Mouse (Mus musculus): Measurements from ENCODE around the gene Rpl19.

Rpl19 gene

DNA sequence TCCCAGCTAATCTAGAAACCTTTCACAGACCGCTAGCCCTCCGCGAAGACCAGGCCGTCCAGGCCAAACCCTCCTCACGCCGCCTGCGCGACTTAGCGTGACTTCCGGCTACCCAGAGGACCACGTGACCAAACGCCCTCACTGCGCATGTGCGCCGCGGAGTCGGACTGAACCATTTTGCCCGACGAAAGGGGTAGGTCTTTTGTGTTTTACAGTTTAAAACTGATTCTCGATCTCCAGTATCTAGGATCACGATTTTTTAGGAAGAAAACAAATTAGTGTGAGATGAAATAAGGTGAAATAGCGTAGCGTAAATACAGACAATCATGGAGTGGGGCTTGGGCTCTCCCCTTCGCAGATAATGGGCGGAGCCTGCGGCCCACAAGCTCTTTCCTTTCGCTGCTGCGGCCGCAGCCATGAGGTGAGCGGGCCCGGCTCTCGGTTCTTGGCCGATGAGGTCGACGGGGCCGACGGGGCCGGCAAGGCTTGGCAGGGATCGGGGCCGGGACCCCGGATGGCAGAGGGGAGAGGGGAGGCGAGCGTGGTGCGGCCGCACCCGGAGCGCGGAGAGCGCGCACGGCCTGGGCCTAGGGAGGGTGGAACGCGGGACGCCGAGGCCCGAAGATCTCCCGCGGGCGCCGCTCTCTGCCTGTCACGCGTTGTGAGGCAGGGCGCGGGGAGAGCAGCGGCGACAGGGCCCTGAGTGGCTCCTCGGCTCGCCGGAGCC lies at the start of gene Rpl19:
Rpl19 (plus strand) TSS at position 141 of the 727 bp plus-strand sequence.
- DNase-seq: peak; percentile 90 to 91

DNA sequence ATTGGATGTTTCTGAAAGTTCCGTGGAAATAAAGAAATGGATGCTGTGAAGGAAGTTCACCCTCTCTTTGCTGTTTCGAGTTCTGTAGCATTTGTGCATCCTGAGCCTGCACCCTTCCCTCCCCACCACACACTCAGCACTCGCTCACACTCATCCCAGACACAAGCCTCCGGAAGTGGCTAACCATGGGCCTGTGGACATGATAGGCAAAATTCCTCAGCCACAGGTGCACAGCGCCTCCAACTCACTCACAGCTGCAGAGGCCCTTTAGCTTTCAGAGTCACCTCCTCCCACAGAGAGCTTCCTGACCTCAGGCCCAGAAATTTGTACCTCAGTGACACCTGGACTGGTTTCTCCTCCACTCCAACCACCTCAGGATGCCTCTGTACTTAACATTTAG lies 48.7 kb upstream of the Rpl19 start:
- DNase-seq: no peak

DNA sequence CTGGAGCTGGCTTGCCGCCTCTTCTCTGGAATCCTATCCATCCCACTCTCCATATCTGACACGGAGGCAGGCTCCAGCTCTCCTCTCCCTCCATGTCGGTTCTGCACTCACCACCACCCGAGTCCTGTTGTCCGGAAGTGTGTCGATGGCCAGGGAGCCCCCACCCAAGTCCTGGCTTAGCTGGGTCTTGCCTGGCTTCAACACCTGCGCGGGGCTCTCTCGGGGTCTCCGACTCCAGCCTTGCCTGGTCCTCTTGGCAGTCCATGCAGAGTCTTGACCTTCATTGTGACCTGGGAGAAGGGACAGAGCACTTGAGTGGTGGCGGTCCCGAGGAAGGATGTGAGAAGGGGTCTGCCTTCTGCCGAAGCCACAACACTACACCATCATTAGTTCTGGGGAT lies 48.1 kb upstream of the Rpl19 start:
- no peak for DNase-seq

DNA sequence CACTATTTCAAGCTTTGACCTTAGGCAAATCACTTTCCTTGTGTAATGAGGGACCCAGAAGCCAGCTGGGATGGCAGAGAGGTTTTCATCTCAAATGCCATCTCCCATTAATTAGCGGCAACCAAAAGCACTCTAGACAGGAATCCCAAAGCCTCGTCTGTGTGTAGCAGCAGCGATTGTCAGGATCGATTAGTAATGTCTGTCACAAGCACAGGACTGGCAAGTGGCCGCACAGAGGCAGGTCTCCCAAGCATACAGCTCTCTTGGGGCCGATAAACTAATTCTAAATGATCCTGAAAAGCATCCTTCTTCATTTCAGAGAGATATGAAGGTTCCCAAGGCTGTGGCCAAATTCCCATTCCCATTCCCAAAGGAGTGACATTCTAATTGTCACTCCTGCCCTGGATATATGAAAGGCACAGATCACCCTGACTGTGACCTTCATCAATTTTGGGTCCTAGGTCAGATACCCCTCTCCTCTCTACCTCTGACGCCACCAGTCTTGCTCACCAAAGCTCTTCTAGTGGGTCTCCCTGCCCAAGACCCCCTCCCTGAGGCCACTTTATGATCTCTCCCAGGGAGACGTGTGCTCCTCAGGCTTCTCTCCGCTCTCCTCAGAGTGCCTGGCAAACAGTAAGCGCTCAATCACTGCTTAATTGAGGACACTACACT lies 46.5 kb upstream of the Rpl19 start:
- no peak for DNase-seq

DNA sequence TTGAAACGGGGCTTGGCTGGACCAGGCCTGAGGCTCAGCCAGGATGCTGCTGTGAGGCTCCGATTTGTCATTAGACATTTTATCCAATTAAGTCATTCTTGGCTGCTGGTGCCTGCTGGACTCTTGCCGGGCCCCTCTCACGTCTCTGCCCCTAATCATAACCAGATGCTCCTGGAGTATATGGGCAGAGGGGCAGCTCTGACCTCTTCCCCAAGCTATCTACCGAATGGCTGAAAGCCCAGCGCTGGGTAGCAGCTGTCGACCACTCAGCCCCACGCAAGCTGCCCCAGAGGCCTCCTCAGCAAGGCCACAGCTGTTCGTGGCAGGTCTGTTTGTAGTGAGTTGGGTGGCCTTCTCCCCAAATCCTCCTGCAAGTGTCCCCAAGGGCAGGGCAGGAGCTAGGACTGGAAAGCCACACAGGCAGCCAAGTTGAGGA lies 46.0 kb upstream of the Rpl19 start:
- no peak for DNase-seq

DNA sequence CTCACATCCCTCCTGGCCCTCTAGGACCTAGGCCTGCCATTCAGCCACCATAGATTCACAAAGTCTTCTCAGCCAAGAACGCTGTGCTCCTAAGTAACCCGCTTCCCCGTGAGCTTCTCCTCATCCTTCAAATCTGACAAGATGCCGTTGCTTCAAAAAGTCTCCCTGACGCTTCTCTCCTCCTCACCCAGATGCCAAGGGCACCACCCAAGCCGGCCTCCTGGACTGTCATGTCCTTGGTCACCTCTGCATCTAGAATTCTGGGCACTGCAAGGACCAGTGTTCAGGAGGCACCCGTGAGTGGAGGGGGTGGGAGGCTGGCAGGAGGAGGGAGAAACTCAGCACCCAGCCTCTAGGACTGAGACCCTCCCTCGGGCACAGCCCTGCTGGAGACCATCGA lies 43.8 kb upstream of the Rpl19 start:
- DNase-seq: no peak

DNA sequence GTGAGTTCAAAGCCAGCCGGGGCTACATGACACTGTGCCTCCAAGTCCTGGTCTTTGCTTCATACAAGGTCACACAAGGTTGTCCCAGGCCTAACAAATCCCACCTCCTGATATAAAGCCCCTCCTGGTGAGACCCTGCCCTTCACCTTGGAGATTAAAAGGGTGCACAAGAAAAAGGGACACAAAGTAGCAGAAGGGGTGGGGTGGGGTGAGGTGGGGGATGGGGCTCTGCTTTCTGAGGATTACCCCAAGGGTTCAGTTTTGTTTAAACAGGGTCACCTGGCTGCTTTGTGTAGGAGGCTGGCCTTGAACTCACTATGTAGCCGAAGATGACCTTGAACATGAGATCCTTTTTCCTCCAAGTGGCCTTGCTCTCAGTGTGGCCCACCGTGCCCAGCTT lies 43.0 kb upstream of the Rpl19 start:
- no peak for DNase-seq

DNA sequence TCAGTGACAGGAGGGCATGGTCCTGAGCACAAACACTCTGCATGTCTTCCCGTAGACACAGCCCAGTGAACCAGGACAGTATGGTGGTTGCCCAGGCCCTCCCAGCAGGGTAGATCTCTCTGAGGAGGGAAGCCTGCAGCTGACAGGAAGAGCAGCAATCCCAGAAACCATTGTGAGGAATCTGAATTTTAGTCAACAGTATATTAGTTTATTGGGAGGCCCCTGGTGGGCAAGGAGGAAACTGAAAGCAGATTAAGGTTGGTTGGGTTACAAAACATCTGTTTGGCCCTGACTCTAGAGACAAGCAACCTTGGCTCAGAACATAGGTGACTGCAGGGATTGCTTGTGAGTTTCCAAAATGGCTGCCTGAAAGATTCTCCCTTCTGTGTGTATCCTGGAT lies 42.5 kb upstream of the Rpl19 start:
- no peak for DNase-seq

DNA sequence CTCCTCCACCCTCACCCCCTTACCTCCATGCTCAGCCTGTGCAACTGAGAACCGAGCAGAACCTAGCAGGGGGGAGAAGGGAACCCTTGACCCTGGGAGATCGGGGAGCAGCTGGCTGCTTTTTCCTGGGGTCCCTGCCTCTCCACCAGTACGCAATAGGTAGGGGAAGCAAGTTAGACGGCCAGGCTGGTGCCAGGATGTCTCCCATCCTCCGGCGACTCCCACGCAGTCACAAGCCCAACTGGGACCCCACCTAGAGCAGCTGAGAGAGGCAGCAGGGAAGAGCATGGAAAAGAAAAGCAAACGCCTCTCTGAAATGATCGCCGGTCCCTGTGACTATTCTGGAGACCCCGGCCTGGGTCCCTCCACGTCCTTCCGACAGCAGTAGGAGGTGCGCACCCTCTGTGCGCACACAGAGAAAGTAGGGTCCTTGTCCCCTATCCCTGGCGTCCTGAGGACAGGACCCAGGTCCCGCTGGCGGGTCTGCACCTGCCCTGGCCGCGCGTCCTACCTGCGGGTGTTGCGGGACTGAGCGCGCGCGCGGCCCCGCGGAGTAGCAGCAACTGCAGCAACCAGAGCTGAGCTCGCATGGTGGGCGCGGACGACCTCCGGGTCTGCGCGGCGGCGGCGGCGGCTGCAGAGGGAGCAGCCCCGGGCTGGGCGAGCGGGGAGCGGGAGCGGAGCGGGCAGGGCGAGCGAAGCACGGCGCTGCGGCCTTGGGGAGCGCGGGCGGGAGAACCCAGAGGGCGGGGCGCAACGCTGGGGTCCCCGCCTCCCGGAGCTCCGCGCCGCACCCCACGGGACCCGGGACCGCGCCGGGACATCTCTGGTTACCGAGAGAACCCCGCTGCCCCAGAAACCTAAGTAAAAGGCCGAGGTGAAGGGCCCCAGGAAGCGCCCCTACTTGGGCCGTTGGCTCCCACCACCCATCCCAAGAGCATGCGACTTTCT lies 40.5 kb upstream of the Rpl19 start, which contains the start of gene Plxdc1:
Plxdc1 (minus strand) TSS at position 718 of the 951 bp plus-strand sequence.
- DNase-seq: peak; percentile 52 to 56

DNA sequence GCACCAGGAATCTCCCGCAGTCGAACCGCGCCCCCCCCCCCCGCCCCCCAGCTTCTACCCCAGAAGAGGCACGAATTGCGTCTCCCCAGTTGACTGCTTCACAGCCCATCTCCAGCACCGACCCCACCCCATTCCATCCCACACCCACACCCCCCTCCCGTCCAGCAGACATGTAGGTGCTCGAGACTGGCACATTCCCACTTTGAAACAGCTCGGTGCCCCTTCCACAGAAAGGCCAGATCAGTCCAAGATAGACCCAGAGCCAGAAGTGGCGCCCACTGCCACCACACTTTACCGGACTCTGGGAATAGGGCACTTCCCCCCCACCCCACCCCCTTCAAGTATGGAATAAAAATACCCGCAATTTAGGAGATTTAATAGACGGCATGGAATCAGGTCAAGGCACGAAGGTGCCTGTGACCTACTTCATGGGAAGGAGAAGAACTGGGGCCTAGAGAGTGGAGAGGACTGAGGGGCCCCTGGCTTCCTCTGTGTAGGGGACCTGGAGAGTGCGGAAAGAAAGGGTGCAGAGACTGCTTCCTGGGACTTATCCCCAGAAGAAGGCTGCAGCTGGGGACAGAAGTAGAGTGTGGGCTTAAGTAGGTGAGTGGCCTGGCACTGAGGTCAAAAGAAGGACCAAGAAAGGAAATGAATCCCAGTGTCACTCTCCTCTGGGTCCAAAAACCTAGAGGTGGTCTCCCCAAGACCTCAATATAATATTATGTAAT lies 39.6 kb upstream of the Rpl19 start:
- no peak for DNase-seq

DNA sequence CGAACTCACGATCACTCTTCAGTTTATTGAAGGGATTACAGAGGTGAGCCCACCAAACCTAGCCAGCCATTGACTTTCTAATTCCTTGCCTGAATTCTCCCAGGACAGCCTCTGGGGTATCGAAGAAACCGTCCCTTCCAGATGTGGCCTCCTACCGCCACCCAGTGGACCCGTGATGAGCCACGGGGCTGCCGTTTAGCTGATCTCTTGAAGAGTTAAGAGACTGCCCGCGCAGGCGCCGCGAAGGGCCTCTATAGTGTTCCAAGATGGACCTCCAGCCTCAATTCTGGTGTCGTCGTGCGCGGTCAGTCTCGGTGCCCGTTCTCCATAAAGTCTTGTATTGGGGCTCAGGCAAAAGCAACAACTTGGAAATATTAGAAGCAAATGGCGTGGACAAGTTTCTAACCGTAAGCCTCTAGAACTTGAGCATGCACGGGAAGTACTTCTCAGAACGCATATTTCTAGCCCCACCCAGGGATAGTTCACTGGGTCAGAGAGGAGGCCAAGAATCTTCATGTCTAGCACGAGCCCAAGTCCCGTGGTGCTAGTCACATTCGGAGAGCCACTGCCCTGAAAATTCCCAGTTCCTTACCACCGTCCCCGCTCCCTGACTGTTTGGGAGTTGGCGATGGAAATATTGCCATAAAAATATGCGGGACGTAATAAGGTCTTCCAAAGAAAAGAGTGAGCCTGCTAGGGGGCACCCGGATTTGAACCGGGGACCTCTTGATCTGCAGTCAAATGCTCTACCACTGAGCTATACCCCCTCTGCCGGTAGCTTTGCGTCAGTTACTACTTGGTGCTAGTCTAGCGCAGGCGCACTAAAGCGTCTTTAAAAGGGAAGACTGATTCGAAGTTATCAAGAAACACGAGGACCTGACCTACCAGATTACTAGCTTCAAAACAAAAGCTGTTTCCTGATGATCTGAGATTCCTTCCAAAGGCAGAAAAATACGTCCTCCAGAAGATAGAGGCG lies 38.7 kb upstream of the Rpl19 start:
- peak; percentile 93 to 95 for DNase-seq

DNA sequence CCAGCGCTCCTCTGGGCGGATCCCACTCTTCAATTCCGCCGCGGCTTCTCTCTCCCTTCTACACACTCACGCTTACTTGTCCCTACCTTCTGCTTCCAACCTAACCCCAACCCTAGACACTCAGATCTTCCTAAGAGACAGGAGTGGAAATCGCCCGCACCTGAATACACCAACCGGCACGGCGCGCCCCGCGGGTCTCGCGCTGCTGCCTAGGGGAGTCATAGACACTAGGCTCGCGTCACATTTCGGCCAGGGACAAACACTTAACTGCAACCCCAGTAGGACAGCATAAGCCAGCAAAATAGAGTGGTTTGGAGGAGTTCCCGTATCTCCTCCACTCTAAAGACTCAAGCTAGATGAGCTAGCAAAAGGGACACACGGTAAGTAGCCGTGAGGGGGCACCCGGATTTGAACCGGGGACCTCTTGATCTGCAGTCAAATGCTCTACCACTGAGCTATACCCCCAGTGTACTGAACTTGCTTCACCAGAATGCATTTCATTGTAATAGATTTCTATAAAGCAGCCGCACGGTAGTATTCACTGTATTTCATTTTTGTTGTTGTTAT lies 37.9 kb upstream of the Rpl19 start:
- DNase-seq: peak; percentile 89 to 92

DNA sequence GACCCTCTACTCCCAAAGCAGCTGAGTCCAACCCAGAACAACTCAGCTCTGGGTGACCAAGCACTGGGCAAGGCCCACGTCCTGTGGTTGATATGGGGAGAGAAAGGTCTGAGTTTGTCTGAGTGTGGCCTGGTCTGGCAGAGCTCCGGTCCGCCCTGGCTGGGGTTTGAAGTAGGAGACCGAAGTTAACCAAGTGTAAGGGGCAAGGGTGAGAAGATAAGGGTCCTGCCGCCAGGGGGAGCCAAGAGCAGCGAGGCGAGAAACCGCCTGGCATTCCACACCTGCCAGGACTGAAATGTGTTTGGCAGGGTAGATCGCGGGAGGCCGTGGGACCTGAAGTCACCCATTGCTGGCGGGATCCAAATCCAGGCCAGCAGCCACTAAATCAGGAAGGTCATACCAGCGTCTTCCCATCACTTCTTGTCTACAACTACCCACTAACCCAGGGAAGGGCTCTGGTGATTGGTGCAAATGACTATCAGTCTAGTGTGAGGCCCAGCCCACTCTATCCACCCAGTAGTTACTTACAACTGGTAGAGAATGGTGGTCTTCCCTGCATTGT lies 31.9 kb upstream of the Rpl19 start:
- DNase-seq: peak; percentile 85 to 88

DNA sequence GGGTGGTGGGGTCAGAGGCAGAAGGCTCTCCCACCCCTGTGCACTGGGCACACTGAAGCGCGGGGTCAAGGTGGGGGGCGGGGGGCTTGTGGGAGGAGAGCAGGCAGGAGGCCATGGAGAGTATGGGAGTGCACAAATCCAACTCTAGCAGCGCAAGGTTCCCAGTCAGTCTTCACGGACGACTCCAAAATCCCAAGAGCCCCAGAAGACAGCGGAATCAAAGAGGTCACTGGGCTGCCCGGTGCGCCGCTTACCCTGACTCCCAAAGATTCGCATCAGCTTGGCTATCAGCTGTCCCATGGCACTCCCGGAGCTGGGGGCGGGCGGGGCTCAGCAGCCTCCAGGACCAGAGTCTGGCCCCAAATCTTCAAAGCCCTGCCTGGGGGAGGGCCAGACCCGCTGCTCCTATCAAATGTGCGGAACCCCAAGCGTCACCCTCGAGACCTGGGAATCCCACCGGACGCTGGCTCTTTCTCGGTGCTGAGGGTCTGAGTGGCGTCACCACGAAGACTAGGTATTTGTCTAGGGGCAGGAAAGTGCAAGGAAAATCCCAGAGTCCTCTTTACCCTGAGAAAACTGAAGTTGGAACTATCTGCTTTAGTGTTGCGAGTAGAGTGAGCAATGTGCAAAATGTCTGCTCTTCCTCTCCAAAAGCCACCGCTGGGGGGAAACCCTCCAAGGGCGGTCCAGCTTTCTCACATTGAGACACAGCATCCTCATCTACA lies 30.8 kb upstream of the Rpl19 start, which contains the start of gene Arl5c:
Arl5c (minus strand) TSS at position 618 of the 725 bp plus-strand sequence.
- peak; percentile 42 to 44 for DNase-seq

DNA sequence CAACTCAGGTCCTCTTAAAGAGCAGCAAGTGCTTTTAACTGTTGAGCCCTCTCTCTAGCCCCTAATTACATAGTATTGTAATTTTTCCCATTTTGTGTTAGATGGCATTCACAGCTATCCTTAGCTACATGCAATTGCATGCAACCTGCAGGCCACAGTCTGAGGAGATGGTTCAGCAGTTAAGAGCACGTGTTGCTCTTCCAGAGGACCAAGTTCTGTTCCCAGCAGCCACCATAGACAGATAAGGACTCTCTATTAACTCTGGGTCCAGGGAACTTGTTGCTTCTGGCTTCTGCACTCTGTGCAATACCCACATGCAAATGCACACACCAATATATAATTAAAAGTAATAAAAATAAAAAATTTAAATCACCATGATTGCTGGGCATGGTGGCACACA lies 29.8 kb upstream of the Rpl19 start:
- no peak for DNase-seq

DNA sequence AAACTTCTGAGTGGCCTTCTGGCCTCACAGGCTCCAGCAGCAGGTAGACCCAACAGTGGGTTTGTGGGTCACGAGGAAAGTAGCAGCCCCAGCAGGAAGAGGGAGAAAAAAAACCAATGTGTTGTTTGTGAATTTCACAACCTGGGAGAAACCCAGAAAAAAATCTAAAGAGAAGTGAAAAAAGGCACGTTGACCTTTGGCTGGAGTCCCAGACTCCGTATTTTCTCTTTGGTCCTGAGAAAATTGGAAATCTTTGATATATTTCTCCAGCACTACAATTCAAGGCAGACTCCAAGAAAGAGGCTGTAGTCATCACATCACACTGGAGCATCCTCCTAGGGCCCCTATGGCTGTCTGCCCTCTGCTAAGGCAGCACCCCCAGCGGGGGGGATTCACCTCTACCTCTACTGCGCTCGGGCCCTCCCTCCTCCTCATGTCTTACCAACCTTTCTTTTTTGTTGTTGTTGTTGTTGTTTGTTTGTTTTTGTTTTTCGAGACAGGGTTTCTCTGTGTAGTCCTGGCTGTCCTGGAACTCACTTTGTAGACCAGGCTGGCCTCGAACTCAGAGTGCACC lies 29.0 kb upstream of the Rpl19 start:
- no peak for DNase-seq

DNA sequence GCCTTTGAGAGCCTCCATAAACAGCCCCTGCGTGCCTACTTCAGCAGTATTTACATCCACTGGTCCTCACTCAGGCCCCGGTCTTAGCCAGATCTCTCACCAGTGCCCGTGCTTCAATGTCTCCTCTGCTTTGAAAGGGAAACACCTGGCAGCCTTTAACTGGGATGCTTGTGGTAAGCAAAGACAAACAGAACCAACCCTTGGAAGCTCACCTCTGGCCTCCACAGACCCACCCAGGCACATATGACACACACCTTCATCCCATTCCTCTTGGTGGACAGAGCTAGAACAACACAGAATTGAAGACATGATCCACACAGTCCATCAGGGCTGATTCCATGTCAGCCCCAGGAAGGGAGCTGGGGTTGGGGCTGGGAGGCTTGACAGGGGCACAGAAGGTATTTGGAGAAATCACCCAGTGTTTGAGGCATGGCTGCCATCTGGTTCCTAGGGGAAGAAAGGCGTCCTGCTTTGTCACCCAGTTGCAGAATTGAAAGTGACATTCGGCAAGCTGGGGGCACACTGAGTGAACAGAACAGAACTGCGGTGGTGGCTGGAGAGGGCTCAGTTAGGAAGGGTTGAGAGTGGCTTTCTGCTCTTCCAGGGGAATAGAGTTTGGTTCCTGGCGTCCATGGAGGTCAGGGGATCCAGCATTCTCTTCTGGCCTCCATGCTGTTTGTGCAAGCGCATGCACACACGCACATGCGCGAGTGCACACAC lies 28.3 kb upstream of the Rpl19 start:
- DNase-seq: peak in 1 of 2 experiments; percentile 30

DNA sequence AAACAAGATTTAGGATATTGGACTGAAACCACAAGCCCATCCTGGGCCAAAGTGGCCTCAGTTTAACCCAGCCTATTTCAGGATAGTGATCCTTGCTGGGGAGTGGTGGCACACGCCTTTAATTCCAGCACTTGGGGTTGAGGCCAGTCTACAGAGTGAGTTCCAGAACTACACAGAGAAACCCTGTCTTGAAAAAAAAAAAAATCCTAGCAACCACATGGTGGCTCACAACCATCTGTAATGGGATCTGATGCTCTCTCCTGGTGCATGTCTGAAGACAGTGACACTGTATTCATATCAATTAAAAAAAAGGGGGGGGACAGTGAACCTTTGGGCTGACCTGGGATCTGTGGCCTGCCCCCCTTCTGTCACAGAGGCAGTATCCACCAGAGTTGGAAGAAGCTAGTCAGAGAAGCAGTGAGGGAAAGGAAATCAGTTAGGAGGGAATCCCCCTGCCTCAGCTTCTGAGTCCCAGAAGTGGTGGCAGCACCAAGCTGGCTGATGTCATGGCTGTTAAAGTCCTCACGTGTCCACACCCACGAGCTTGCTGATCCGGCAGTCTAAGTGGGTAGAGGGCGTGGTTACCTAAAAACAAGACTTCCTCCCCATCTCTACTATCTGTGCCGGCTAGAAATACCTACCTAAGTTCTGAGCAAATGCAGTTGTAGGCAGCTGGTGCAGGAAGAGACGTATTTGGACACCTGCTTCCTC lies 27.5 kb upstream of the Rpl19 start:
- peak in 1 of 2 experiments; percentile 17 for DNase-seq

Measured in lung, adult 18-20 months (tissue).